Mouse (Mus musculus) liver, adult (tissue): ENCODE results near the gene Gm45837.

Source experiments
- GATA4 ChIP-seq: IDR thresholded peaks from 2 replicates; pipeline ENCODE4 v1.6.1; 2014; ENCODE audit warnings: mild to moderate bottlenecking, low read length; ENCODE audit not compliant: insufficient replicate concordance

Gm45837 gene

DNA sequence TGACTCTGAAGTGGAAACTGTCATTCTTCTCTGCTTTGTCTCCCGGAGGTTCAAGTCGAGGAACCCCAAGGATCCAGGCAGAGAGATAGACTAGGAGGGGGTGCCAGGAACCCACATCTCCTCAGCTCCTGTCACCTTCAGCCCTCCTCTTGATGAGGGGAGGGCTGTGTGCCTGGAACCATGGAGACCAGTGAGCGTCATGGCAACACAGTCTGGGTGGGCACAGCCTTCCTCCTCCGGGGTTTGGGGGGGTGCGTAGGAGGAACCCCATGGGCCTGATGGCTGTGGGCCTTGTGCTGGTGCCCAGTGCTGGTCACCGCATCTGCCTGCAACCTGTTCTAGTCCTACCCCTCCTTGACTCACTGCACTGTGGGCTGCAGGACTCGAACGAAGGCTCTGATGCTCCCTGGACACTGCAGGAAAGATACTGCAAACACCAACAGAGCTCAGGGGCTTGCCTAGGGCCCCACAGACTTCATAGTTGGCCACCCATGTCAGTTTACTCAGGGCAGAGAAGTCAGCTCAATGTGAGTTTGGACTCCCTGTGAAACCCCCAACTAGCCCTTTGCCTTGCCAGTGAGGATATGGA is 4.9 kb downstream of the Gm45837 start:
- no peak for TF ChIP-seq GATA4

DNA sequence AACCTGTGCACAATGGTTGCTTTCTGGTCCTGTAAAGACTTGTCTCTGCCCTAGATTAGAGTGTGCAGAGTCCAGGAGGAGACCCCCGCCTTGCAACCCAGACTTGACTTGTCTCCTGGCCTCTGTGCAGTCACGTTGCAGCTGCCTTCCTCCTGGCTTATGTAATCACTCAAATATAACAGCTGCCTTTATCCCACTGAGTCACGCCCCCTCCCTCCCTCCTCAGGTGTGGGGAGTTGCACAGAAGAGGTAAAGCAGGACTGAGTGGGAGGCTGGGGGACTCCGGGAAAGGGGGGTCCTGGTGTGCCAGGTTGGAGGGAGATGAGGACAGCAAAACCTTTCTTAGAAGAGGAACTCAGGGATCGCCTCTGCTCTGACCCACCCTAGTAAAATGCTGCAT is 5.7 kb downstream of the Gm45837 start:
- no peak for TF ChIP-seq GATA4

DNA sequence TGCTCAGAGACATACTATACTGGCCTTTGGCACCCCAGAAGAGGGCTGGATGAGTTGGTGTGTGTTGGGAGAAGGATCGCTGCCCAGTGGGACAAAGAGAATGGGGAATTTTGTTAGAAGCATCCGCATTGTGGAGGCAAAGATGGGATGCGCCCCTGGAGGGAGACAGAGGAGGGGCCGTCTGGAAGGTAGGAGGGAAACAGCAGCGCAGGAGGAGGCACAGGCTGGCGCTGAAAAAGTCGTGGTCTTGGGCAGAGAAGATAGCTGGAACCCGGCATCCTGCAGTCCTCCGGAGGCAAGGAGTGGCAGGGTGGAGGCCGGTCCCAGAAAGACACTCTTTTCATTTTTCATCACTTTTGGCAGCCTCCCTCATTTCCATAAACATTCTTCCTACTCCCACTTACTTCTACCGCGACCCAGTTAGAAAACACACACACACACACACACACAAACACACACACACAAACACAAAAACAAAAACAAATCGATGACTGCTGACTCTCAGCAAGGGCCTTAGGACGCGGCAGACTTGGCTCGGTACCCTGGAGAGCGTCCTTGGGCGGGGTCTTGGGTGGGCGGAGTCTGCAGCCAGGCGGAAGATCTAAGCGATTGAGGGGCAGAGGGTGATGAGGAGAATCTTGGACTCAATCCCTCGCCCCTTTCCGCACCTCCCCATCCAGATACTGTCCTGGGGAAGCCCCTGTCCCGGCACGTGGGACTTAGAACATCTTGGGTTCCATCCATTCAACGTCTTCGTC is 8.5 kb downstream of the Gm45837 start:
- TF ChIP-seq GATA4 = no peak

DNA sequence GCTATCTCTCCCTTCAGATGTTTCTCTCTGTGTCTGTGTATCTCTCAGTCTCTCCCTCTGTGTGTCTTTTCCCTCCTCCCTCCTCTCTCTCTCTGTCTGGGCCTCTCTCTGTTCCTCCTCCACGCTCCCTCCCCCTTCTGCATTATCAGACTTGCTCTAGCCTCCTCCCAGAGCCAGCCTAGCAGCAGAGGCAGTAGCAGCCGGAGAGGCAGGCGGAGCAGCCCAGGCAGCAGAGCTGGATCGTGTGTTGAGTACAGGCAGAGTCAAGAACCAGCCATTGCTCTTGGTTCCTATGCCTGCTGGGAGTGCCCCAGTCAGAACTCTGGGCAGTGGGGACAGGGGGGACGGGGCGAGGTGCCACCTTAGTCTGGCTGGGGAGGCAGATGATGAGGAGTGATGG is 10.8 kb downstream of the Gm45837 start, which contains the start of gene Pde2a:
Gene Pde2a, plus strand, starts transcription at position 163 of the 400 bp plus-strand sequence.
- no peak for TF ChIP-seq GATA4

DNA sequence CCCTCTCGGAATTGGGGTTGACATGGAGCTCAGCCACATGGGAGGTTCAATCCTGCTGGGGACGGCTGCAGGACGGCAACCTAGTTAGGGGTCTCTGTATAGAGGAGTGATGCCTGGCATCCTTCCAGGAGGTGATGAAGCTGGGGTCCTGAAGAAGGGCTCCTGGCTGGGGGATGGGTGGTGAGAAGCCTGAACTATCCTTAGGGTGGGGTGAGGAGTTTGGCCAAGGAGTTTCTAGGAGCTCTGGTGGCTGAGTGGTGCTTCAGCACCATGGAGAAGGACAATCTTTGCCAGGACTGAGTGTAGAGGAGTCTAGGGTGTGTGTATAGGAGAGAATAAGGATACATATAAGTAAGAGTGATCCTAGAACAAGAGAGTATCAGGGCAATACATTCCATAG is 11.4 kb downstream of the Gm45837 start:
- no peak for TF ChIP-seq GATA4

DNA sequence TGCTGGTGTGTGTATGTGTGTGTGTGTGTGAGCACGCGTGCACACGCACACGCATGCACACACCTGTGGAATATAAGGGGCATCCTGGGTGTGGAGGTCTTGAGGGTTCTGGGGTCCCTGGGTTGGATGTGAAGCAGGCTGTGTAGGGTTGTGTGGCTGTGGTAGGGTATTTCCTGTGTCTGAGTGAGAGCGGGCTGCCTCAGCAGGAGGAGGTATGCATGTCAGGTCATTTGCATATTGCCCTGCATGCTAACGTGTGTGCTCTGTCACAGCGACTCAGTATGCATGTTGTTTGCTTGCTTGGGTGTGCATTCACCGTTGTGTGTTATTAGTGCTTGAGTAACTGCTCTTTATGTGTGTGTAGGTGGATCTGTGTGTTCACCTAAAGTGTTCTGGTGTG is 12.0 kb downstream of the Gm45837 start:
- TF ChIP-seq GATA4 = no peak

DNA sequence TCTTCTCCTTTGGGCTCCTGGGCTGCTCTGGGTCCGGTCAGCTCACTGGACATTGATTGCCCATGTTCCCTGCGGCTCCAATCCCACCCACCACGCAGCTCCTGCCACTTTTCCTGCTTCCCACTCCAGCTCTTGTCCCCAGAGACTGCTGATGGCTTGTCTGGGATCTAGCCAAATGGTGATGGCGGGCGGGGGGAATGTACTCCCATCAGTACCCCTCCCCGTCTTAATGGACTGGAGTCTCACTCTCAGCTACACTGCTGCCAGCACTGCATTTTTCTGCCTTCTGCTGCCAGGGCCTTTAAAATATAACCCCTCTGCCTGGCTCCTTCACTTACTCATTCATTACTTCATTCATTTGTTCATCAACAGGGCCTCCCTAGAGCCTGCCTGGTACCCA is 13.3 kb downstream of the Gm45837 start:
- TF ChIP-seq GATA4 = no peak

DNA sequence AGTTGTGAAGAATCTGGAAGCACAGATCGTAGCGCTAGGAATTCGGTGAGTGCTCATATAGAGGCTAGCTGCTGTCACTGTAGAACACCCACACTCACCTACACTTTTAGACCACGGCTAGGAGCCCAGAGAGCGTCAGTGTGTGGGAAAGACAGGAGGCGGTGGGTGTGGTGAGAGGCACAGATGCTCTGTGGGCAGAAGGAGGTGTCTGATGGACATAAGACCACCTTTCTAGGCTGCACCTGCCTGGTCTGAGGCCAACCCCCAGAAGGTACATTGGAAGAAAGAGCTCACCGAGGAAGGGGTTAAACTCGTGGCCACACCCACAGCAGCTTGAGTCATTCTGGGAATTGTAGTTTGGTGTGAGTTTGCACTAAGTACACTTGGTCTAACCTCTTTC is 16.0 kb downstream of the Gm45837 start:
- no peak for TF ChIP-seq GATA4

DNA sequence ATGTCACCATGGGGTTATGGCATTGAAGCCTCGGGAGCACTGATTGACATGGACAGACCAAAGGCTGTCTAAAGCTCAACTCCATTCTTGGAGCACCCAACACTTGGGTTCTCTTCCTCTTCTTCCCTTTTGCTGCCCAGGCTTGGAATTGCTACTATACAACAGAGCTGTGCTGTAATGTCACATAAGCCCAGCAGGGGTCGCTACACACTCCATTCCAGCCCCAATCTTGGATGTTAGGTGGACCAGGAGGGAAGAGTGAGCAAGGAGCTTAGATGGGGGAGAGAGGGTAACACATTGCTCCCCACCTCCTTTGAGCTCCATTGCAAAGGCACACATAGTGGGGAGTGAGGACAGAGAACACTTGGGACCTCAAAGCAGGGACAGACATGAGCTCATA is 17.1 kb downstream of the Gm45837 start:
- TF ChIP-seq GATA4 = no peak

DNA sequence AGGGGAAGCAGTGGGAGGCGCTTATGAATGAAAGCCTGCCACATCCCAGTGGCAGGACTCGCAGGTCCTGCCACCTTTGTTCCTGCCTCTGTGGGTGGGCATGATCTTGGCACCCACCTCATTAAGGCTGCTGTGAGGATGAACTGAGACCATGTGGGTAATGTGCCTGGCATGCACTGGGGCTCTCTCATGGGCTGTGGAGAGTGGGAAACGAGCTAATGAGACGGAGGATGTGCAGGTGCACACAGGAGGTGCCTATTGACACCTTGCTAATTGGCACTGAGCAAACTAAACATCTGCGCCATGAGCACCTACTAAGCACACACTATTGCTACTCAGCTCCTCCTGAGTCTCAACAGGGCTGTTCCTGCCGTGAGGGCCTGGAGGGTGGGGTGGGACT is 24.4 kb downstream of the Gm45837 start:
- no peak for TF ChIP-seq GATA4

DNA sequence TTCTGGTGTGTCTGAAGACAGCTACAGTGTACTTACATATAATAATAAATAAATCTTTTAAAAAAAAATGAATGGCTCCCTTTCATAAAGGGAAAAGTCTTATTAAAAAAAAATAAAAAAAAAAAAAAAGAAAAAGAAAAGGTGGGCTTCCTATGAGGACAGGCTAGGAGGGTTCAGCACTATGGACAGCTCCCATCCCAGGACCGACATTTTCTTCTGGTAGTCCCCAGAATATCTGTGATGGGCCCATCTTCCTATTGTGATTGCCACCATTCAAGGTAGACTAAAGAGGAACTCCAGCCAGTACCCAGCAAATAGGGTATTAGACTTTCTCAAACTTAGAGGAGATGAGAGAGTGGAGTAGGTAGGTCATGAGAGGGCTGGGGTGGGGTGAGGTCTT is 27.2 kb downstream of the Gm45837 start:
- TF ChIP-seq GATA4 = no peak

DNA sequence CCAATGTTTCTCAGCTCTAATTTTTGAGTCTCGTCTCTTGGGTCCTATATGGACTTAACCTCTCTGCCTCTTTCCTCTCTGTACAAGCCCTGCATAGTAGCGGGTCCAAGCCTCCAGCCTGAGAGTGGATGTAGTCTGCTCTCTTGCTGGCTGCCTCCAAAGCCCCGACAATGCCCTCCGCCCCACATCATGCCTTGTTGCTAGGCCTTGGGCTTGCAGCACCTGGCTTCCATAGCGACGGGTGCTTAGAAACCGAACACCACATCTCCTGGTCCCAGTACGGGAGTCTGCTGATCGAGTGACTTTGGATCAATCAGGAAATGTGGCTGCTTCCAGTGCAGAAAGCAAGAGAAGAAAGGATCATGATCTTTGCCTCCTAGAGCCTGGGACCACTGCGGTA is 32.4 kb downstream of the Gm45837 start:
- no peak for TF ChIP-seq GATA4

DNA sequence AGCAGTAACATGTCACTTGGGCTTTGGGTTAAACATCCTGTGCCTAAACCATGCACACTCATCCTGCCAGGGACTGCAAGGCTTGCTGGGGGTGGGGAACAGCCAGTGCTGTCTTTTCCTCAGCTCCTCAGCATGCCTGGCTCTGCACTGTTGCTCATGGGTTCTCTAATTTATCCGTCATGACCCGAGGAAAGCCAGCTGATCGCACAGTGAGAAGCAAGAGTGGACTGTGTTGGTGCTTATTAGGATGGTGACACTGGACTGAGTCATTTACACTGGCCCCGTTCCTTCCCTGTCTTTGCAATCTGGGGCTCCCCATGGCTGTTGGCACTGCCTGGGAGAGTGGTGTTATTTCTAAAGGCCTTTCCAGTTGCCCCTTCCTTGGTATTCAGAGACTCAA is 33.5 kb downstream of the Gm45837 start:
- TF ChIP-seq GATA4 = no peak

DNA sequence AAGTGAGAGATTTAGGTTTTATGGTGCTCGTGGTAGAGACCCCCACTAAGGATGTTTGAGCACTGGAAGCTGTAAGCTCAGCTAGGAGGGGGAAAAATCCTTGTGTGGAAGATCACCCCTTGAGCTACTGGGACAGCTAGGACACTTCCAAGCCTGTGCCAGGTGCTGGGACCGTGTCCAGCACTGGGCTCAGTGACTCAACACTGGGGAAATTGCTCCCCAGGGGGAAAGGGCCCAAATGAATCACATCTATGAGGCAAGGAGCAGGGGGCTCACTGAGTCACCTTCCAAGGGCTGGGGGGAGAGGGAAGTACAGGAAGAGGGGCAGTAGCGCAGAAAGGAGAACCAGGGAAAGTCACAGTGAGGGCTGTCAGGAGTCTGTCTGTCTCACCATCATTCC is 39.2 kb downstream of the Gm45837 start:
- no peak for TF ChIP-seq GATA4

DNA sequence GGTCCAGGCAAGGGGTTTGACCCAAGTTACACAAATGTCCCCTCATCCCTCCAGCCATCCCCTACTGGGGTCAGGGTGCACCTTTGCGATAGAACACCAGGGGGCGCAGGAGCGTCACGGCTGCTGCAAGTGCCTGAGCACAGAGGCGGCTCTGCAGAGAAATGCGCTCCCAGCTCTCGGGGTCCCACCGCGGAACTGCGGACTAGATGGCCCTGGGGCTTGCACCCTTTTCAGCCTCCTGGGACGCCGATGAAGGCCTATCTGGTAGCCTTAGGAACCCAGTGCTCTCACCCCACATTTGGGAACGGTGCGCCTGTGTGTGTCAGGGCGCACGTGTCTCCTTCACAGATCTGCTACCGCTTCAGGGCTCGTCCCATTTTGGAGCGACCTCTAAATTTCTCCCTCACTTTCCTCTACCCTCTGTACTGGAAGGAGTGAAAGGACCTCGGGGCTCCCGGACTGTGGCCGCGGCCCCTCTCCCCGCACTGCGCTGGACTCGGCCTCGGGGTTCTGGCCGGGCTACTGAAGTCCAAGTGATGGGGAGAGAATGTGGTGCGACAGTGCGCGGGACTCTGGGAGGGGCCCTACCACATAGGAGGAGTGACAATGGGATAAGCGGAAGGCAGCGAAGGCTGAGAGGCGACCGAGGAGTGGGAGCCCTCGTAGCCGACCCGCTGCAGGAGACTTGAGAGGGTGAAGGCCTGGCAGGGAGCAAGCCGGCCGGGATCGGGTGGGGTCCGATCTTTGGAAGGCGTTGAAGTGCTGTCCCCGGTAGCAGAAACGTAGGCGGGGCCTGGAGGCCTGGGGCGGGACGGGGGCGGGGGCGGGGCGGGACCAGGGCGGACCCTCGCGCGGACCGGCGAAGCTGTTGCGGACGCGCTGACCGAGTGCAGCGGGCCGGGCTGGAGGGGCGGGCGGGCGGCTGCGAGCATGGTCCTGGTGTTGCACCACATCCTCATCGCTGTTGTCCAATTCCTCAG is 40.0 kb downstream of the Gm45837 start:
- no peak for TF ChIP-seq GATA4

DNA sequence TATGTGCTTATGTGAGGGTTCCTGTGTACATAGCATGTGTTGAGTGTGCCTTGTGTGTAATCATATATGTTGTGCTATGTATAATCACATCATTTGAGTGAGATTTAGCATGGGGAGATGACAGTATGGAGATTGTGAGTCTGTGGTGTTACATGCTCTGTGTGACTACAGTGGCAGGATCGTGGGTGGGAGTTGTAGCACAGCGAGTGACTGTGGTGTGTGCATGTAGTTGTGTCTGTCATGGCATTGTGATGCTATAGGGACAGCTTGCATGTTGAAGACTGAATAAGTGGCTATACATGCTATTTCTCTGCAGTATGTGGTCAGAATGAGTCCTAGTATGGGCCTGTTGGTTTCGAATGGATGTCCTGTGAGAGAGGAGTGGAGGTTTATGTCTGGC is 42.0 kb downstream of the Gm45837 start:
- TF ChIP-seq GATA4 = no peak
